Mouse (Mus musculus): ENCODE measurements around the gene Pim3. TPM values are rescaled to one million over a fixed set of nuclear protein-coding genes. Genes with fewer than 3 reads are reported as not detected.
A peak's percentile ranks its signal among the peaks of the same experiment; 100 is the strongest.

Gene Pim3
- polyA plus RNA-seq, 1 experiment from 2014 or later = 70.3 TPM

GRCm38 (mm10) chr15:88827991-88828799 is 33.8 kb upstream of the Pim3 start:
- WGBS = 20% methylated on average over 9 of the region's 9 CpGs
- Histone ChIP-seq H3K27ac (no peak overlapping the region), H3K4me1 (peaks cover 7% of the 10 kb centered on the region), H3K36me3 (peaks cover 27% of the 10 kb centered on the region), H3K9ac (no peak overlapping the region), H3K4me3 (no peak overlapping the region), H3K4me2 (no peak overlapping the region), H3K9me3 (no peaks in the 10 kb centered on the region), H3K27me3 (no peaks in the 10 kb centered on the region)
- peak; percentile 43 for ATAC-seq (ENCODE audit: borderline replicate concordance, extremely low read depth, low FRiP score, low TSS enrichment)

DNA sequence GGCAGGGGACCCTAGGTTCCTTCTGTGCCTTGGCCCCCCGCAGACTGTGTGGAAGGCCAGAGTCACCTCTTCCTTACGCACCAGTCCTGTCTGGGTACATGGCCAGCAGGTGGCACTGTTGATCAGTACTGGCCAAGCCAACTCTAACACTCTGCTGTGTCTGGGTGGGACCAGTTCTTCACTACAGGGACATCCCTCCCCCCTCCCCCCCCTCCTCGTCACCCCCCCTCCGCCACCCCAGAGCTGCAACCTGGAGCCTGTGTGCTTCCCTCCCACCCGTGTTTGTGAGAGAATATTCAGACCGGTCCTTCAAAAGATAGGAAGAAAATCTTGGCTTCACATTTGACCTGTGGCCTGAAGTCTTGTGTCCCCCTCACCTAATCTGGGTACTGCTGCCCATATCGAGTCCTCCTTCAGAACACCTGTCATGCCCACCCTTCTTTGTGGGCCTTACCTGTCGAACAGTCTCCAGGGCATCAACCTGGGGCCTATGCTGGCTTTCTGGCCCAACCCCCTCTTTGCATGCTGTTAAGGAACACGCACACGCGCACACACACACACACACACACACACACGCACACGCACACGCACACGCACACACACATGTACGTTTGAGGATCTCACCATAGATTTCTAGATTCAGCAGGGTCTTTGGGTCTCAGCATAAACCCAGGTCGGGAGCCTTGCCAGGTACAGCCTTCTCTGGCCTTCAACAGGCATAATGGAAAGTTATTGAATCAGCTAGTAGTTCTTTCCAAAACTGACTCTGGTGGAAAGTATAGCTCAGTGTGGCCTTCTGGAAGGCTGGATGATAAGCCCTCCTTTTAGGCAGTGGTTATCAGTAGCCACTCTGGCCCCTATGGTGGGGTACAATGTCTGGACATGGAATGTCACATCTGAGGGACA is 32.9 kb upstream of the Pim3 start:
- Histone ChIP-seq H3K4me3 (no peak overlapping the region), H3K27me3 (no peaks in the 10 kb centered on the region), H3K36me3 (peaks cover 18% of the 10 kb centered on the region), H3K27ac (no peak overlapping the region), H3K4me2 (no peak overlapping the region), H3K9me3 (no peaks in the 10 kb centered on the region), H3K4me1 (peaks cover 7% of the 10 kb centered on the region), H3K9ac (no peak overlapping the region)
- WGBS = 48% methylated on average over 17 of the region's 17 CpGs
- ATAC-seq (ENCODE audit: borderline replicate concordance, extremely low read depth, low FRiP score, low TSS enrichment) = peak; percentile 84

DNA sequence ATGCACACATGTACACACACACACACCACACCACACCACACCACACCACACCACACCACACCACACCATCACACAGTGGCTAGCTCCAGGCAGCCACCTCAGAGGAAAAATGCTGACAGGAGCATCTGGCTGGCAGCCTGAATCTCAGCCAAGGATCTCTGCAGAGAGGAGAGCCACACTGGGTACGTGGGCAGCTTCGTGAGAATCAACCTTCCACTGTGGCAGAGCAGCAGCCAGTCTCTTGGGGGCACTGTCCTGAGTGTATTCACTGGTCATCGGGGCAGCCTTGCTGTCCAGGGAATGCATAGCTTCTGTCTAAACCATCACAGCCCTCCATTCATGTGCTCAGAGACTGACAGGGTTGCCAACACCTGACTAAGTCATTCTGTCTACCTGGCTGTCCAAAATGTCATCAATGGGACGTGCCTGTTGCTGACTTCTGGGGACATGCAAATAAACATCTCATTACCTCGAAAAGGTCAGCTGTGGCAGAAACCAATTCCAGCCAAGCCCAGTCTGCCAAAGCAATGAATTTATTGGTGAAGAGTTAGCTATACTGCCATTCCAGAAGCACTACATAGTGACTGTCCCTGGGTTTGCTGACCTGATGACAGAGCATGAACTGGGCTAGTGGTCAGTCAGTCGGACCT is 32.1 kb upstream of the Pim3 start:
- H3K4me3 ChIP-seq = no peak overlapping the region
- no peak overlapping the region for H3K9ac ChIP-seq
- peaks cover 7% of the 10 kb centered on the region for H3K4me1 ChIP-seq
- 61% methylated on average over 6 of the region's 6 CpGs for WGBS
- no peak overlapping the region for H3K4me2 ChIP-seq
- no peaks in the 10 kb centered on the region for H3K27me3 ChIP-seq
- H3K27ac ChIP-seq = no peak overlapping the region
- no peaks in the 10 kb centered on the region for H3K9me3 ChIP-seq
- peaks cover 10% of the 10 kb centered on the region for H3K36me3 ChIP-seq
- no peak for ATAC-seq (ENCODE audit: borderline replicate concordance, extremely low read depth, low FRiP score, low TSS enrichment)

- H3K4me1 ChIP-seq = peaks cover 7% of the 10 kb centered on the region
- 84% methylated on average over 5 of the region's 5 CpGs for WGBS
These were observed 31.3 kb upstream of the Pim3 start for GRCm38 (mm10) chr15:88830696-88831095.

GRCm38 (mm10) chr15:88831482-88831881 is 30.5 kb upstream of the Pim3 start:
- Histone ChIP-seq H3K9me3 (no peaks in the 10 kb centered on the region), H3K27ac (no peak overlapping the region), H3K4me3 (no peak overlapping the region), H3K9ac (no peak overlapping the region), H3K4me1 (peaks cover 7% of the 10 kb centered on the region), H3K36me3 (no peaks in the 10 kb centered on the region; the same call in 1 of the 2 replicates), H3K27me3 (no peaks in the 10 kb centered on the region), H3K4me2 (no peak overlapping the region)
- no peak for ATAC-seq (ENCODE audit: borderline replicate concordance, extremely low read depth, low FRiP score, low TSS enrichment)
- 35% methylated on average over 5 of the region's 5 CpGs for WGBS

More at GRCm38 (mm10) chr15:88830696-88831095, 31.3 kb upstream of the Pim3 start:
- Histone ChIP-seq H3K4me2 (no peak overlapping the region), H3K9ac (no peak overlapping the region), H3K9me3 (no peaks in the 10 kb centered on the region), H3K36me3 (peaks cover 4% of the 10 kb centered on the region; the same call in 1 of the 2 replicates), H3K4me3 (no peak overlapping the region), H3K27me3 (no peaks in the 10 kb centered on the region), H3K27ac (no peak overlapping the region)
- no peak for ATAC-seq (ENCODE audit: borderline replicate concordance, extremely low read depth, low FRiP score, low TSS enrichment)

- H3K4me1 ChIP-seq = peaks cover 17% of the 10 kb centered on the region
- no peaks in the 10 kb centered on the region for H3K9me3 ChIP-seq
- no peak overlapping the region for H3K9ac ChIP-seq
- H3K4me3 ChIP-seq = no peak overlapping the region
- H3K4me2 ChIP-seq = no peak overlapping the region
- no peak overlapping the region for H3K27ac ChIP-seq
- no peaks in the 10 kb centered on the region for H3K27me3 ChIP-seq
- no peak for ATAC-seq (ENCODE audit: borderline replicate concordance, extremely low read depth, low FRiP score, low TSS enrichment)
- 60% methylated on average over 9 of the region's 9 CpGs for WGBS
- H3K36me3 ChIP-seq = no peaks in the 10 kb centered on the region
These were observed 29.4 kb upstream of the Pim3 start for GRCm38 (mm10) chr15:88832536-88832935.

DNA sequence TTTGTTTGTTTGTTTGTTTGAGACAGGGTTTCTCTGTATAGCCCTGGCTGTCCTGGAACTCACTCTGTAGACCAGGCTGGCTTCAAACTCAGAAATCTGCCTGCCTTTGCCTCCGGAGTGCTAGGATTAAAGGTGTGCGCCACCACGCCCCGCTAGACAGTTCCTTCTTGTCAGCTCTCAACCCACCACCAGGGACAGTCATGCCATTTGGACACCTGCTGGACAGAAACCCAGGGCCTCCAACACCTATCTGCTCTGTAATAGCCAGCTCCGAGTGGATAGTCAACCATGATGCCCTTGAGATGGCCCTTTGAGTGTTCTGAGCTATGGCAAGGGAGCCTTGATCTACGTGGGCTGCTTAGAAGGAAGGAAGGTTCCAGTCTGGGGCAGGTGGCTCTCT is 26.0 kb upstream of the Pim3 start:
- no peaks in the 10 kb centered on the region for H3K9me3 ChIP-seq
- 78% methylated on average over 6 of the region's 6 CpGs for WGBS
- H3K27ac ChIP-seq = no peak overlapping the region
- peaks cover 39% of the 10 kb centered on the region for H3K4me1 ChIP-seq
- H3K4me2 ChIP-seq = no peak overlapping the region
- no peaks in the 10 kb centered on the region for H3K36me3 ChIP-seq
- no peak overlapping the region for H3K9ac ChIP-seq
- H3K27me3 ChIP-seq = no peaks in the 10 kb centered on the region
- H3K4me3 ChIP-seq = no peak overlapping the region
- ATAC-seq (ENCODE audit: borderline replicate concordance, extremely low read depth, low FRiP score, low TSS enrichment) = no peak

DNA sequence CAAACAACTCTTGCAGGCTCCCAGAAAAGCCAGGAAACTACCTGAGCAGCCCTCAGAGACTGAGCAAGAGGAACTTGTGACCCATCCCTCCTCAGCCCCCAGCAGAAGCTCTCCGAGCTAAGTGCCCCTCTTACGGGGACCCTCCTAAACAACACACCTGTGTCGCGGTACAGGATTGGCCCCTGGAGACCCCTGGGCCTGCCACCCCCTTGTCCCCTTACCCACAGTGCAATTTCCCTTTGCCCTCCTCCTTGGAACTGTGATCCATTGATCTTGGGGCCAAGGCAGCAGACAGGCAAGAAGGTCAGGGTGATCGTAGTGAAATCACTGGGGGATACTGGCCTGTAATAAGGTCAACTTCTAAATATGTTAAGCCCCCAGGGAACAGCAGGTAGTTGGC is 25.4 kb upstream of the Pim3 start:
- H3K27ac ChIP-seq = no peak overlapping the region
- no peak for ATAC-seq (ENCODE audit: borderline replicate concordance, extremely low read depth, low FRiP score, low TSS enrichment)

DNA sequence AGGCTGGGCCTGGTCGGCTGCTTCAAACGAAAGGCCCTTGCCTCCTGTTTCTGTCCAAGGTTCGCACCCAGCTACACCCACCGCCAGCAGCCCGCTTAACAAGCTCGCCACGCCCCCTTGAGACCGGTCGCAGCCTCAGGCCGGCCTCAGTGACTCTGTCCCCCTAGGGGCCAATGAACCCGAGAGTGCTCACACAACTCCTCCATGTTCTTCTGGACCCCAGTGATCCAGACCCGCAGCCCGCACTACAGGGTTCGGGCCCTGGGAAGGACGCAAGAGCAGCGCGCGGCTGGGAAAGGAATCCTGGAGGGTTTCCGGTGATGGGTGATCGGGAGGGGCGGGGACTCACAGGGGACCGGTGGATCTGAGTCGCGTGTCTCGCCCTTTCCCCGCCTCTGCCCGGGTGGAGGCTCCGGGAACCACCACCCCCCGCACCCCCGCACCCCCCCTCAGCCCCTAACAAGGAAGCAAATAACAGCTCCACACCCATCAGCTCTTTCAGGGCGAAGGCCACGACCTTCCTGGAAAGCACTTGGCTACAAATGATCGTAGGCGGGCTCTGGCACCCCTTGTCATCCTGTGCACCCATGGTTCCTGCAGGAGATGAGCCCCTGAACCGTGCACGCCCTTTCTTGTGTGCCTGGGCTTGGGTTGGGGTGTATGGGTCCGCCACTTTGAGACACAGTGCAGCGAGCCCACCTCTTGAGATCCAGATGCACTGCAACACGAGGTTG is 24.6 kb upstream of the Pim3 start:
- WGBS = under 1% methylated on average over 39 of the region's 39 CpGs
- H3K27me3 ChIP-seq = no peaks in the 10 kb centered on the region
- peak overlapping the region; percentile 75 for H3K27ac ChIP-seq
- H3K4me3 ChIP-seq = peak overlapping the region; percentile 50
- H3K9me3 ChIP-seq = no peaks in the 10 kb centered on the region
- H3K4me2 ChIP-seq = peak overlapping the region; percentile 93
- H3K36me3 ChIP-seq = no peaks in the 10 kb centered on the region
- H3K4me1 ChIP-seq = peaks cover 35% of the 10 kb centered on the region
- peak; percentile 55; the same call in 1 of the 2 replicates for ATAC-seq (ENCODE audit: borderline replicate concordance, extremely low read depth, low FRiP score, low TSS enrichment)
- peak overlapping the region; percentile 44 for H3K9ac ChIP-seq

More for the DNA sequence above, 25.4 kb upstream of the Pim3 start:
- peaks cover 37% of the 10 kb centered on the region for H3K4me1 ChIP-seq
- WGBS = 56% methylated on average over 5 of the region's 5 CpGs
- no peak overlapping the region for H3K9ac ChIP-seq
- no peaks in the 10 kb centered on the region for H3K9me3 ChIP-seq
- peak overlapping the region; percentile 93 for H3K4me2 ChIP-seq
- H3K36me3 ChIP-seq = no peaks in the 10 kb centered on the region
- no peaks in the 10 kb centered on the region for H3K27me3 ChIP-seq
- peak overlapping the region; percentile 50; the same call in 1 of the 2 replicates for H3K4me3 ChIP-seq

GRCm38 (mm10) chr15:88837977-88838376 is 24.0 kb upstream of the Pim3 start:
- H3K4me3 ChIP-seq = peak overlapping the region; percentile 50
- no peaks in the 10 kb centered on the region for H3K9me3 ChIP-seq
- H3K4me2 ChIP-seq = peak overlapping the region; percentile 93
- WGBS = 1% methylated on average over 11 of the region's 11 CpGs
- H3K27ac ChIP-seq = peak overlapping the region; percentile 75
- peaks cover 35% of the 10 kb centered on the region for H3K4me1 ChIP-seq
- no peak for ATAC-seq (ENCODE audit: borderline replicate concordance, extremely low read depth, low FRiP score, low TSS enrichment)
- H3K36me3 ChIP-seq = no peaks in the 10 kb centered on the region
- H3K9ac ChIP-seq = peak overlapping the region; percentile 44
- no peaks in the 10 kb centered on the region for H3K27me3 ChIP-seq

DNA sequence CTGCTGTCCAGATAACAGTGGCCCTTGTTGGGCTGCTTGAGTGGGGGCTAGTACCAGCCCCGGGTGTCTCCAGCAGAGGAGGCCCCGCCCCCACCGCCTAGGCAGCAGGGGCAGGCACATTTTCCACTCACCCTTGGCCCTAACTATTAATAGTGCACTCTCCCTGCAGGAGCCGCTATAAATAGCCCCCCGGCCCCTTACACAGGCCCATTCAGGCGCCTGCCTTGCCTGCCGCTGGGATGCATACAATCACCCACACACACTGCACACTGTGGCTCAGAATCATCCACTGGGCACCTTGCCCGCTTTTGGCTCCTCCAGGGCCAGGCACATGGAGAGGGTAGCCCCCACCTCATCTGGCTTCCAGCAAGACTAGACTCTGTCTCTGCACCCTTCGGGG is 22.7 kb upstream of the Pim3 start:
- Histone ChIP-seq H3K9me3 (no peaks in the 10 kb centered on the region), H3K4me1 (peaks cover 42% of the 10 kb centered on the region), H3K9ac (0 out of 2 replicates have a peak overlapping the region, but pooled peaks have one; percentile 17), H3K4me2 (peak overlapping the region; percentile 16; the same call in 1 of the 2 replicates), H3K27ac (peak overlapping the region; percentile 92), H3K4me3 (no peak overlapping the region), H3K27me3 (no peaks in the 10 kb centered on the region), H3K36me3 (no peaks in the 10 kb centered on the region)
- peak; percentile 81 for ATAC-seq (ENCODE audit: borderline replicate concordance, extremely low read depth, low FRiP score, low TSS enrichment)
- 11% methylated on average over 9 of the region's 9 CpGs for WGBS

Measured in lung, embryonic 15.5 days (tissue).